Mouse (Mus musculus) stomach, postnatal 0 days (tissue): ENCODE data around the gene Zfhx3.

Experiments used
- CTCF ChIP-seq: IDR thresholded peaks from 2 replicates; pipeline ENCODE4 v1.5.1; 2016; ENCODE audit warnings: antibody characterized with exemption, low read depth, mild to moderate bottlenecking, moderate library complexity
- EP300 ChIP-seq: optimal IDR thresholded peaks from 2 replicates; pipeline ENCODE3; 2016; ENCODE audit warnings: antibody characterized with exemption

DNA sequence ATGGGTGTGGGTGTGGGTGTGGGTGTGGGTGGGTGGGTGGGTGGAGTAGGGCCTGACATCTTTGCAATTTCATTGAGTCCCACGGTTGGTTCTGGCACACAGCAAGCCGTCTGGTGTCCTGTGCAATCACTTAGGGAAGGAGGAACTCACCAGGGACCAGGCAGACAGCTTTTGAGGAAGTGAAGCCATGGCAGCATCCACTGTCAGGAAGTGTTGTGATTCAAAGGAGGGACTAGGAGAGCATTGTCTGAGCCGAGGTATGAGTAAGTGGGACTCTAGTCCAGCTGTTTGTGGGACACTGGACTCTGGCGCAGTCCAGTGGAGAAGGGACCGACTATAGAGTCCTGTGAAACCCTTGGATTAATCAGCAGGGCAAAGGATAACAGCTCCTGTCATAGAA, 838.7 kb downstream of the Zfhx3 start:
- TF ChIP-seq EP300 (no peak), CTCF (no peak)
